Mouse (Mus musculus) forebrain, postnatal 0 days (tissue): Measurements from ENCODE around the gene Ankrd13d. TPM values are rescaled to one million over a fixed set of nuclear protein-coding genes. Genes with fewer than 3 reads are reported as not detected.

Experiments
- ATAC-seq: fragments of 200-750 bp; cut with Nextera tagmentation; 2 replicates; pipeline ENCODE4 v1.8.0; 2017; ENCODE audit warnings: mild to moderate bottlenecking, moderate library complexity
- DNase-seq: peaks from one replicate; pipeline ENCODE4 v3.0.0-alpha.2; 2015
- H3K27ac ChIP-seq: fragments of 300-500 bp; sonication (generic); 2 replicates; pipeline ENCODE4 v1.5.1; 2014; ENCODE audit warnings: low read depth, mild to moderate bottlenecking, antibody characterized with exemption, low read length, moderate library complexity, mixed read lengths
- H3K27me3 ChIP-seq: fragments of 300-500 bp; sonication (generic); 2 replicates; pipeline ENCODE4 v1.6.1; 2014; ENCODE audit warnings: mild to moderate bottlenecking, low read length, mixed read lengths; ENCODE audit not compliant: insufficient read depth
- H3K36me3 ChIP-seq: fragments of 300-500 bp; sonication (generic); 2 replicates; pipeline ENCODE4 v1.6.1; 2014; ENCODE audit warnings: mild to moderate bottlenecking, moderate library complexity; ENCODE audit not compliant: insufficient read depth
- H3K4me1 ChIP-seq: fragments of 300-500 bp; sonication (generic); 2 replicates; pipeline ENCODE4 v1.6.1; 2014; ENCODE audit warnings: antibody characterized with exemption; ENCODE audit not compliant: insufficient read depth
- H3K4me2 ChIP-seq: fragments of 300-500 bp; sonication (generic); 2 replicates; pipeline ENCODE4 v1.6.1; 2014; ENCODE audit warnings: low read depth, mild to moderate bottlenecking, moderate library complexity
- H3K4me3 ChIP-seq: fragments of 300-500 bp; sonication (generic); 2 replicates; pipeline ENCODE4 v1.5.1; 2014; ENCODE audit warnings: low read depth, low read length, mixed read lengths
- H3K9ac ChIP-seq: fragments of 300-500 bp; sonication (generic); 2 replicates; pipeline ENCODE4 v1.6.1; 2014; ENCODE audit warnings: mild to moderate bottlenecking
- H3K9me3 ChIP-seq: fragments of 300-500 bp; sonication (generic); 2 replicates; pipeline ENCODE4 v1.6.1; 2016; ENCODE audit warnings: low read length
- CTCF ChIP-seq: sonication (generic); IDR thresholded peaks from 2 replicates; pipeline ENCODE4 v1.5.1; 2016; ENCODE audit warnings: antibody characterized with exemption, control low read depth, low read depth
- WGBS: fragments of 180-500 bp; shearing (Covaris S2); extraction: QIAGEN DNeasy Blood & Tissue Kit; methylation state at CpG from one replicate; pipeline ENCODE4 v1.1.7; 2014; 5-methylcytosine and 5-hydroxymethylcytosine counted together
- polyA plus RNA-seq: library from polyadenylated mRNA; unstranded; fragments of >200 nt; fragmentation: Nextera tagmentation; extraction: Ambion mirVana; gene quantifications from 2 replicates; pipeline ENCODE4 v1.2.1, GENCODE M21; 2015
- total RNA-seq: library from RNA; depleted of rRNA; stranded (reverse); fragments of >200 nt; gene quantifications from 2 replicates; pipeline ENCODE4 v1.2.3, GENCODE M21; 2014

The Ankrd13d gene
- total and polyA plus RNA-seq, 2 experiments from 2014 or later, result 55.2 to 87.3 TPM

DNA sequence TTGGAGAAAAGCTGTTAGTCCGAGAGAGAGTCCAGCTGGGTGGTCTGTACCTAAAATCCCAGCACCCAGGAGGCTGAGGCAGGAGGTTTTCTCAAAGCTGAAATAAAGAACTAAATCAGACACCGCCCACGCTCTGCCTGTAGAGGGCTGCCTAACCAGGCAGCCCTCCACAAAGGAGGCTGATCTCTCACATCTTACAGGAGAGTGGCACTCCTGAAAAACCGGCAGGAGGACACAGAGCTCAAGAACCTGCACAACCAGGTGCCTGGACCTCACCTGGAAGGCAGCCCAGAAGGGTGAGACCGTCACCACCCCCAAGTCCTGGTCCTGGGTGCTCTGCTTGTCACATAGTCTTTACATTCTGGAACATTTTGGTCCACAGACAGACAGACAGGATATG, 14.9 kb upstream of the Ankrd13d start:
- Histone ChIP-seq H3K36me3 (peaks cover 8% of the 10 kb centered on the region), H3K4me3 (no peak overlapping the region), H3K27me3 (no peaks in the 10 kb centered on the region), H3K9me3 (no peaks in the 10 kb centered on the region), H3K27ac (no peak overlapping the region), H3K4me2 (no peak overlapping the region), H3K9ac (no peak overlapping the region), H3K4me1 (peaks cover 13% of the 10 kb centered on the region)
- 91% methylated on average over 5 of the region's 5 CpGs for WGBS
- DNase-seq, result no peak
- no peak for TF ChIP-seq CTCF
- ATAC-seq, result no peak

DNA sequence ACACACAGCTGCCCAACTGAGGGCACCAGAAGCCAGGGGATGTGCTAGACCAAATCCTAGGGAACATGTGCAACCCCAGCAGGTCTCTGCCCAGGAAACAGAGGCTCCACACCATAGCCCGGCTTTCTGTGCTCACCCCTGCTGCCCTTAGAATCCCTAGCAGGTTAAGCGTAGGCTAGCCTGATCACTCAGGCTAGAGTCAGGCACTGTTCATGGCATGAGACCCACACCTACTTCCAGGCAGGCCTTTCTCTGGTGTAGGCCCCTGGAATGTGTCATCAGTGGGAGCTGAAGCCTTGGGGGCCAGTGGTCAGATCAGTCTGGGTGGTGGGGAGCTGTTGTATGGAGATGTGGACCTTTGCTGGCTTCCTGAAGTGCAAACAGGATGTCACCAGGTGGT, 13.7 kb upstream of the Ankrd13d start:
- peaks cover 20% of the 10 kb centered on the region for H3K36me3 ChIP-seq
- ATAC-seq (no peak), DNase-seq (no peak)
- WGBS, result 88% methylated on average over 2 of the region's 2 CpGs
- H3K9me3 ChIP-seq, result no peaks in the 10 kb centered on the region
- no peak overlapping the region for H3K4me3 ChIP-seq
- H3K4me2 ChIP-seq, result no peak overlapping the region
- no peak overlapping the region for H3K9ac ChIP-seq
- H3K4me1 ChIP-seq, result peaks cover under 1% of the 10 kb centered on the region; the same call in 1 of the 2 replicates
- no peak for TF ChIP-seq CTCF
- no peak overlapping the region for H3K27ac ChIP-seq
- H3K27me3 ChIP-seq, result no peaks in the 10 kb centered on the region

GRCm38 (mm10) chr19:4295391-4295790, 12.5 kb upstream of the Ankrd13d start:
- no peak overlapping the region for H3K4me3 ChIP-seq
- no peak for TF ChIP-seq CTCF
- no peaks in the 10 kb centered on the region for H3K9me3 ChIP-seq
- 90% methylated on average over 4 of the region's 4 CpGs for WGBS
- ATAC-seq (no peak), DNase-seq (no peak)
- peaks cover 32% of the 10 kb centered on the region for H3K36me3 ChIP-seq
- H3K27ac ChIP-seq, result no peak overlapping the region
- no peak overlapping the region for H3K4me2 ChIP-seq
- H3K27me3 ChIP-seq, result no peaks in the 10 kb centered on the region
- no peaks in the 10 kb centered on the region for H3K4me1 ChIP-seq
- H3K9ac ChIP-seq, result no peak overlapping the region

- Histone ChIP-seq H3K9ac (no peak overlapping the region), H3K27me3 (no peaks in the 10 kb centered on the region), H3K4me1 (no peaks in the 10 kb centered on the region), H3K27ac (no peak overlapping the region), H3K4me2 (no peak overlapping the region), H3K4me3 (no peak overlapping the region), H3K36me3 (peaks cover 41% of the 10 kb centered on the region), H3K9me3 (no peaks in the 10 kb centered on the region)
- ATAC-seq (no peak), DNase-seq (no peak)
- 74% methylated on average over 14 of the region's 14 CpGs for WGBS
- TF ChIP-seq CTCF, result no peak
Measured at GRCm38 (mm10) chr19:4294381-4295097, 11.6 kb upstream of the Ankrd13d start.

GRCm38 (mm10) chr19:4291161-4291560, 8.2 kb upstream of the Ankrd13d start:
- Histone ChIP-seq H3K9ac (no peak overlapping the region), H3K9me3 (no peaks in the 10 kb centered on the region), H3K36me3 (peaks cover 74% of the 10 kb centered on the region), H3K4me1 (no peaks in the 10 kb centered on the region), H3K4me2 (no peak overlapping the region), H3K4me3 (no peak overlapping the region), H3K27ac (no peak overlapping the region), H3K27me3 (no peaks in the 10 kb centered on the region)
- DNase-seq (no peak), ATAC-seq (no peak)
- 92% methylated on average over 11 of the region's 11 CpGs for WGBS
- TF ChIP-seq CTCF, result no peak

- 77% methylated on average over 15 of the region's 15 CpGs for WGBS
- H3K9me3 ChIP-seq, result no peaks in the 10 kb centered on the region
- DNase-seq, result no peak
- no peaks in the 10 kb centered on the region for H3K4me1 ChIP-seq
- no peak overlapping the region for H3K4me3 ChIP-seq
- H3K27ac ChIP-seq, result no peak overlapping the region
- H3K9ac ChIP-seq, result no peak overlapping the region
- no peak for TF ChIP-seq CTCF
- ATAC-seq, result no peak
- H3K27me3 ChIP-seq, result no peaks in the 10 kb centered on the region
- peaks cover 78% of the 10 kb centered on the region for H3K36me3 ChIP-seq
- no peak overlapping the region for H3K4me2 ChIP-seq
Measured at GRCm38 (mm10) chr19:4290749-4291148, 7.8 kb upstream of the Ankrd13d start.

DNA sequence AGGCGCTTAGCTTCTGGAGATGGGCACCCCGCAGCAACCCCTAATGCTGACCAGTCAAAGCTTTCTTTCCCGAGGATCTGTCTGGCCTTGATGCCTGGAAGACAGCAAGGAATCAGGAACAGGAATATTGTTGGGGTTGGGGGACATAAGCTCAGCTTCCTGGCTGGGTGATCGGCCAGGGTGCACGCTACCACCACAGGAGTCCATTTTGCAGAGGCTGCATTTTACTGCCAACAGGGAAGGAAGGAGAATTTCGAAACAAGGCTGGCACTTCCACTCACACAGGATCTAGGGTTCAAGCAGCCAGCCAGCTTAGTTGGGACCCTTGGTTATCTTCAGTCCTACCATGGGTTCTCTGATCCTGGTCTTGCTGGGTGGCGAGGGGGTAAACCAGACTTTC, 716 bp upstream of the Ankrd13d start:
- no peak for TF ChIP-seq CTCF
- Histone ChIP-seq H3K4me1 (no peaks in the 10 kb centered on the region), H3K9me3 (no peaks in the 10 kb centered on the region), H3K27ac (peak overlapping the region; percentile 69), H3K9ac (peak overlapping the region; percentile 63; the same call in 1 of the 2 replicates), H3K36me3 (peaks cover 32% of the 10 kb centered on the region), H3K4me2 (peak overlapping the region; percentile 68), H3K27me3 (no peaks in the 10 kb centered on the region), H3K4me3 (peak overlapping the region; percentile 64)
- WGBS, result 46% methylated on average over 7 of the region's 7 CpGs
- ATAC-seq (no peak), DNase-seq (no peak)
